Mouse (Mus musculus): ENCODE data around the gene Sfi1. TPM values are rescaled to one million over a fixed set of nuclear protein-coding genes. Genes with fewer than 3 reads are reported as not detected.
"Not testable (repeated sequence)": the region's sequence is repeated elsewhere in the genome, so short reads cannot be mapped to it uniquely, and the experiment has no call there.

The Sfi1 gene
- total and polyA plus RNA-seq, 3 experiments: 10.2 to 25.2 (median 17.4) TPM

DNA sequence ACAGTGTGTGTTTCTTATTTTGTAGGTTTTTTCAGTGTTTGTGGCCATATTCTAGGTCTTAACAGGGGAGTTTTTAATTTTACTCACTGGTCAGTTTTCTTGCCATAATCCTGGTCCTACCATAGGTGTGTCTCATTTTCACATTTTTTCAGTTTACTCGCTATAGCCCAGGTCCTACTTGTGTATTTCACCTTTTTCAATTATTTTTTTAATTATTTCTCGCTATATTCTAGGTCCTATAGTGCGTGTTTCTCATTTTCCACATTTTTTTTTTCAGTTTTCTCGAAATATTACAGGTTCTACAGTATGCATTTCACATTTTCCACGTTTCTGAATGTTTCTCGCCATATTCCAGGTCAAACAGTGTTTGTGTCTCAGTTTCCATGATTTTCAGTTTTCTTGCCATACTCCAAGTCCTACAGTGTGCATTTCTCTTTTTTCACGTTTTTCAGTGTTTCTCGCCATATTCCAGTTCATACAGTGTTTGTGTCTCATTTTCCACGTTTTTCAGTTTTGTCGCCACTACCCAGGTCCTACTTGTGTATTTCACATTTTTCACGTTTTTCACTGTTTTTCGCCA lies 93.1 kb downstream of the Sfi1 start:
- H3K27ac ChIP-seq (ENCODE audit: insufficient read depth, low read depth); H3K79me2 ChIP-seq (replicated peaks; ENCODE audit: control insufficient read depth, extremely low read depth, insufficient read depth, poor library complexity, severe bottlenecking); H3K36me3 ChIP-seq (replicated peaks in 1 of 2; ENCODE audit: control insufficient read depth in 1 of 2, insufficient read depth in 1 of 2, low read length in 1 of 2); H3K4me2 ChIP-seq (ENCODE audit: insufficient read depth, low read depth, poor library complexity, severe bottlenecking); in situ Hi-C loops (cut with MboI; ENCODE audit: low pct_ligation_motif_present, low pct_unique_long_range_greater_than_20kb, low sequenced_read_pairs); dilution Hi-C loops (cut with MboI; ENCODE audit: extremely low pct_ligation_motif_present, extremely low pct_unique_long_range_greater_than_20kb, low sequenced_read_pairs); H3K27me3 ChIP-seq (replicated peaks); H3K4me1 ChIP-seq (ENCODE audit: control insufficient read depth in 1 of 2, insufficient read depth in 2 of 2); H3K4me3 ChIP-seq (replicated peaks in 1 of 3; ENCODE audit: low read depth in 2 of 3, low read length in 2 of 3, poor library complexity in 1 of 3): not testable (repeated sequence)
- peak overlapping the region; percentile 0; the same call in 1 of the 2 replicates for H3K9ac ChIP-seq (ENCODE audit: insufficient read depth, low read depth)
- H3K9me3 ChIP-seq (replicated peaks; ENCODE audit: low read length): peaks cover 11% of the 10 kb centered on the region
- peak in 1 of 2 experiments; percentile 72; a peak in 1 of 4 replicates for TF ChIP-seq CTCF (conservative IDR thresholded peaks at IDR 0.05 in 1 of 2, IDR thresholded peaks at IDR 0.05 in 1 of 2; ENCODE audit: low read depth in 2 of 2, low read length in 2 of 2)
- peak; percentile 89 for DNase-seq (ENCODE audit: extremely low read depth)

Other genes starting within 250 kb of the Sfi1 start
- 60.8 and 70.2 TPM in 2 replicates for gene Eif4enif1, start 8.9 kb upstream of the Sfi1 start, total RNA-seq (2012; rRNA removed)
- gene Eif4enif1, start 8.9 kb upstream of the Sfi1 start, total RNA-seq (2014; rRNA removed): 54.5 and 59.7 TPM in 2 replicates
- 115 and 127 TPM in 2 replicates for gene Eif4enif1, start 8.9 kb upstream of the Sfi1 start, polyA plus RNA-seq (2012; ENCODE audit: insufficient read length, low read depth)
- 158 and 189 TPM in 2 replicates for gene Drg1, start 73.0 kb upstream of the Sfi1 start, total RNA-seq (2012; rRNA removed)
- gene Drg1, start 73.0 kb upstream of the Sfi1 start, total RNA-seq (2014; rRNA removed): 439 and 480 TPM in 2 replicates
- gene Drg1, start 73.0 kb upstream of the Sfi1 start, polyA plus RNA-seq (2012; ENCODE audit: insufficient read length, low read depth): 249 and 267 TPM in 2 replicates
- gene Patz1, start 95.4 kb upstream of the Sfi1 start, total RNA-seq (2012; rRNA removed): 29.5 and 30.5 TPM in 2 replicates
- gene Patz1, start 95.4 kb upstream of the Sfi1 start, total RNA-seq (2014; rRNA removed): 30.8 and 31.5 TPM in 2 replicates
- gene Patz1, start 95.4 kb upstream of the Sfi1 start, polyA plus RNA-seq (2012; ENCODE audit: insufficient read length, low read depth): 35.3 and 37.4 TPM in 2 replicates
- gene Pik3ip1, start 136.9 kb upstream of the Sfi1 start, total RNA-seq (2012; rRNA removed): 1.3 and 2.6 TPM in 2 replicates
- gene Pik3ip1, start 136.9 kb upstream of the Sfi1 start, total RNA-seq (2014; rRNA removed): 0.39 and 0.80 TPM in 2 replicates
- gene Pik3ip1, start 136.9 kb upstream of the Sfi1 start, polyA plus RNA-seq (2012; ENCODE audit: insufficient read length, low read depth): 1.3 and 1.9 TPM in 2 replicates
- 49.7 and 64.0 TPM in 2 replicates for gene Limk2, start 215.7 kb upstream of the Sfi1 start, total RNA-seq (2012; rRNA removed)
- gene Limk2, start 215.7 kb upstream of the Sfi1 start, total RNA-seq (2014; rRNA removed): 41.5 and 41.8 TPM in 2 replicates
- 45.2 and 46.1 TPM in 2 replicates for gene Limk2, start 215.7 kb upstream of the Sfi1 start, polyA plus RNA-seq (2012; ENCODE audit: insufficient read length, low read depth)